Mouse (Mus musculus) midbrain, postnatal 0 days (tissue): ENCODE data around the gene Csnk2a1. TPM values are rescaled to one million over a fixed set of nuclear protein-coding genes. Genes with fewer than 3 reads are reported as not detected.

ENCODE experiments used
- ATAC-seq: fragments of 200-750 bp; cut with Nextera tagmentation; 2 replicates; pipeline ENCODE4 v1.8.0; 2017; ENCODE audit warnings: moderate number of reproducible peaks, mild to moderate bottlenecking, moderate TSS enrichment, moderate library complexity; ENCODE audit not compliant: low FRiP score
- DNase-seq: peaks from one replicate; pipeline ENCODE4 v3.0.0-alpha.2; 2015; ENCODE audit warnings: low spot score
- H3K27ac ChIP-seq: fragments of 300-500 bp; sonication (generic); 2 replicates; pipeline ENCODE4 v1.5.1; 2014; ENCODE audit warnings: low read depth, mild to moderate bottlenecking, low read length, mixed read lengths
- H3K27me3 ChIP-seq: fragments of 300-500 bp; sonication (generic); 2 replicates; pipeline ENCODE4 v1.6.1; 2014; ENCODE audit warnings: low read length, control low read depth, mixed read lengths; ENCODE audit not compliant: insufficient read depth
- H3K36me3 ChIP-seq: fragments of 300-500 bp; sonication (generic); 2 replicates; pipeline ENCODE4 v1.6.1; 2014; ENCODE audit warnings: low read length, control low read depth, mixed read lengths; ENCODE audit not compliant: insufficient read depth
- H3K4me1 ChIP-seq: fragments of 300-500 bp; sonication (generic); 2 replicates; pipeline ENCODE4 v1.6.1; 2014; ENCODE audit warnings: mild to moderate bottlenecking, control low read depth, antibody characterized with exemption, low read length, mixed read lengths; ENCODE audit not compliant: insufficient read depth
- H3K4me2 ChIP-seq: fragments of 300-500 bp; sonication (generic); 2 replicates; pipeline ENCODE4 v1.6.1; 2014; ENCODE audit warnings: low read depth, mild to moderate bottlenecking, low read length, mixed read lengths; ENCODE audit not compliant: poor library complexity, severe bottlenecking
- H3K4me3 ChIP-seq: fragments of 300-500 bp; sonication (generic); 2 replicates; pipeline ENCODE4 v1.5.1; 2014; ENCODE audit warnings: low read depth, mild to moderate bottlenecking, low read length, moderate library complexity
- H3K9ac ChIP-seq: fragments of 300-500 bp; sonication (generic); replicated peaks from 2 replicates; pipeline ENCODE4 v1.6.1; 2014; ENCODE audit warnings: mild to moderate bottlenecking, low read length, moderate library complexity, mixed read lengths; ENCODE audit not compliant: poor library complexity, severe bottlenecking
- H3K9me3 ChIP-seq: fragments of 300-500 bp; sonication (generic); 2 replicates; pipeline ENCODE4 v1.6.1; 2016; ENCODE audit warnings: low read length, control low read depth
- CTCF ChIP-seq: IDR thresholded peaks from 2 replicates; pipeline ENCODE4 v1.5.1; 2016; ENCODE audit warnings: antibody characterized with exemption, mild to moderate bottlenecking
- WGBS: fragments of 180-500 bp; shearing (Covaris S2); extraction: QIAGEN DNeasy Blood & Tissue Kit; methylation state at CpG from one replicate; pipeline ENCODE4 v1.1.7; 2014; 5-methylcytosine and 5-hydroxymethylcytosine counted together
- polyA plus RNA-seq: library from polyadenylated mRNA; unstranded; fragments of >200 nt; fragmentation: Nextera tagmentation; extraction: Ambion mirVana; gene quantifications from 2 replicates; pipeline ENCODE4 v1.2.1, GENCODE M21; 2015
- total RNA-seq: library from RNA; depleted of rRNA; stranded (reverse); fragments of >200 nt; gene quantifications from 2 replicates; pipeline ENCODE4 v1.2.3, GENCODE M21; 2014; rRNA removed

Csnk2a1 gene
- total RNA-seq (156 and 161 TPM in 2 replicates), polyA plus RNA-seq (101 and 106 TPM in 2 replicates)

- Histone ChIP-seq H3K9me3 (no peaks in the 10 kb centered on the region), H3K27me3 (no peaks in the 10 kb centered on the region), H3K4me1 (peaks cover 7% of the 10 kb centered on the region; the same call in 1 of the 2 replicates), H3K27ac (peak within 1 kb of the TSS; percentile 98), H3K9ac (peak within 1 kb of the TSS; percentile 95), H3K4me3 (peak within 1 kb of the TSS; percentile 97), H3K36me3 (no peaks in the 10 kb centered on the region), H3K4me2 (peak within 1 kb of the TSS; percentile 66)
- peak; percentile 95 for DNase-seq
- under 1% methylated on average over 50 of the region's 58 CpGs for WGBS
- ATAC-seq = peak; percentile 96
- peak; percentile 22 for TF ChIP-seq CTCF
Measured at GRCm38 (mm10) chr2:152226248-152227050, at the start of gene Csnk2a1. Gene Csnk2a1 (plus strand): TSS chr2:152226839.

GRCm38 (mm10) chr2:152177162-152177805 is 49.4 kb upstream of the Csnk2a1 start:
- peak; percentile 7 for DNase-seq
- H3K9me3 ChIP-seq = no peaks in the 10 kb centered on the region
- H3K4me2 ChIP-seq = peak overlapping the region; percentile 7; the same call in 1 of the 2 replicates
- no peak for ATAC-seq
- no peaks in the 10 kb centered on the region for H3K27me3 ChIP-seq
- H3K4me3 ChIP-seq = no peak overlapping the region
- 10% methylated on average over 22 of the region's 24 CpGs for WGBS
- no peak for TF ChIP-seq CTCF
- H3K4me1 ChIP-seq = no peaks in the 10 kb centered on the region
- H3K27ac ChIP-seq = no peak overlapping the region
- no peaks in the 10 kb centered on the region for H3K36me3 ChIP-seq
- no peak overlapping the region for H3K9ac ChIP-seq

- TF ChIP-seq CTCF = no peak
Measured at GRCm38 (mm10) chr2:152177806-152178170, 48.9 kb upstream of the Csnk2a1 start.

GRCm38 (mm10) chr2:152178345-152178744 is 48.3 kb upstream of the Csnk2a1 start:
- no peak for TF ChIP-seq CTCF

More at GRCm38 (mm10) chr2:152177806-152178170, 48.9 kb upstream of the Csnk2a1 start:
- no peak for ATAC-seq
- no peak overlapping the region for H3K4me3 ChIP-seq
- WGBS = 67% methylated on average over 6 of the region's 6 CpGs
- no peaks in the 10 kb centered on the region for H3K4me1 ChIP-seq
- no peak overlapping the region for H3K4me2 ChIP-seq
- no peaks in the 10 kb centered on the region for H3K9me3 ChIP-seq
- no peaks in the 10 kb centered on the region for H3K36me3 ChIP-seq
- no peak for DNase-seq
- no peaks in the 10 kb centered on the region for H3K27me3 ChIP-seq
- no peak overlapping the region for H3K9ac ChIP-seq
- no peak overlapping the region for H3K27ac ChIP-seq

GRCm38 (mm10) chr2:152179301-152179700 is 47.3 kb upstream of the Csnk2a1 start:
- no peak for TF ChIP-seq CTCF
- H3K9ac ChIP-seq = no peak overlapping the region
- ATAC-seq (no peak), DNase-seq (no peak)
- H3K27ac ChIP-seq = no peak overlapping the region
- H3K27me3 ChIP-seq = no peaks in the 10 kb centered on the region
- WGBS = 78% methylated on average over 2 of the region's 2 CpGs
- H3K36me3 ChIP-seq = no peaks in the 10 kb centered on the region
- no peak overlapping the region for H3K4me2 ChIP-seq
- no peaks in the 10 kb centered on the region for H3K4me1 ChIP-seq
- no peaks in the 10 kb centered on the region for H3K9me3 ChIP-seq
- H3K4me3 ChIP-seq = no peak overlapping the region

More at GRCm38 (mm10) chr2:152178345-152178744, 48.3 kb upstream of the Csnk2a1 start:
- no peak overlapping the region for H3K27ac ChIP-seq
- no peaks in the 10 kb centered on the region for H3K36me3 ChIP-seq
- H3K4me2 ChIP-seq = no peak overlapping the region
- H3K4me1 ChIP-seq = no peaks in the 10 kb centered on the region
- H3K27me3 ChIP-seq = no peaks in the 10 kb centered on the region
- 86% methylated on average over 3 of the region's 3 CpGs for WGBS
- H3K9me3 ChIP-seq = no peaks in the 10 kb centered on the region
- DNase-seq (no peak), ATAC-seq (no peak)
- no peak overlapping the region for H3K9ac ChIP-seq
- H3K4me3 ChIP-seq = no peak overlapping the region

- WGBS = 71% methylated on average over 6 of the region's 6 CpGs
- H3K27ac ChIP-seq = no peak overlapping the region
- no peak overlapping the region for H3K4me2 ChIP-seq
- no peaks in the 10 kb centered on the region for H3K27me3 ChIP-seq
- H3K9ac ChIP-seq = no peak overlapping the region
- no peak overlapping the region for H3K4me3 ChIP-seq
- no peaks in the 10 kb centered on the region for H3K36me3 ChIP-seq
- ATAC-seq (0 out of 2 replicates have a peak, but pooled peaks have one; percentile 34), DNase-seq (peak; percentile 20)
- no peaks in the 10 kb centered on the region for H3K4me1 ChIP-seq
- H3K9me3 ChIP-seq = no peaks in the 10 kb centered on the region
- TF ChIP-seq CTCF = no peak
Measured at GRCm38 (mm10) chr2:152180323-152180722, 46.3 kb upstream of the Csnk2a1 start.
